Mouse (Mus musculus): Measurements from ENCODE around the gene Odf4. TPM values are rescaled to one million over a fixed set of nuclear protein-coding genes. Genes with fewer than 3 reads are reported as not detected.

Odf4 gene
- polyA plus RNA-seq, 1 experiment from 2014 or later = 0.60 TPM

- no peak overlapping the region for H3K4me3 ChIP-seq
- 88% methylated on average over 6 of the region's 6 CpGs for WGBS
Observed at GRCm38 (mm10) chr11:68898790-68899189, 28.1 kb downstream of the Odf4 start.

GRCm38 (mm10) chr11:68897838-68898237 is 29.0 kb downstream of the Odf4 start:
- Histone ChIP-seq H3K9me3 (no peaks in the 10 kb centered on the region), H3K27me3 (0 out of 2 replicates have a peak, but pooled peaks cover 10% of the 10 kb centered on the region), H3K4me2 (no peak overlapping the region), H3K4me3 (no peak overlapping the region), H3K27ac (no peak overlapping the region), H3K9ac (no peak overlapping the region), H3K4me1 (replicated peaks) (peaks cover 12% of the 10 kb centered on the region), H3K36me3 (peaks cover 1% of the 10 kb centered on the region; the same call in 1 of the 2 replicates)
- ATAC-seq (ENCODE audit: low FRiP score) = no peak
- WGBS = 82% methylated on average over 6 of the region's 6 CpGs

More at GRCm38 (mm10) chr11:68898790-68899189, 28.1 kb downstream of the Odf4 start:
- Histone ChIP-seq H3K9ac (no peak overlapping the region), H3K4me2 (no peak overlapping the region), H3K27me3 (0 out of 2 replicates have a peak, but pooled peaks cover 10% of the 10 kb centered on the region), H3K4me1 (replicated peaks) (peaks cover 16% of the 10 kb centered on the region), H3K9me3 (no peaks in the 10 kb centered on the region), H3K36me3 (peaks cover 11% of the 10 kb centered on the region), H3K27ac (no peak overlapping the region)
- no peak for ATAC-seq (ENCODE audit: low FRiP score)

- H3K9ac ChIP-seq = no peak overlapping the region
- 0 out of 2 replicates have a peak, but pooled peaks cover 10% of the 10 kb centered on the region for H3K27me3 ChIP-seq
- H3K9me3 ChIP-seq = no peaks in the 10 kb centered on the region
- no peak for ATAC-seq (ENCODE audit: low FRiP score)
- no peak overlapping the region for H3K4me2 ChIP-seq
- no peak overlapping the region for H3K4me3 ChIP-seq
- H3K4me1 ChIP-seq (replicated peaks) = peaks cover 5% of the 10 kb centered on the region; the same call in 1 of the 2 replicates
- WGBS = 47% methylated on average over 4 of the region's 4 CpGs
- H3K36me3 ChIP-seq = no peaks in the 10 kb centered on the region
- H3K27ac ChIP-seq = no peak overlapping the region
Observed at GRCm38 (mm10) chr11:68897120-68897519, 29.8 kb downstream of the Odf4 start.

- H3K27ac ChIP-seq = no peak overlapping the region
- no peak overlapping the region for H3K4me2 ChIP-seq
- H3K4me3 ChIP-seq = no peak overlapping the region
- ATAC-seq (ENCODE audit: low FRiP score) = no peak
- no peaks in the 10 kb centered on the region for H3K36me3 ChIP-seq
- H3K27me3 ChIP-seq = 0 out of 2 replicates have a peak, but pooled peaks cover 10% of the 10 kb centered on the region
- H3K9ac ChIP-seq = no peak overlapping the region
- 95% methylated on average over 5 of the region's 5 CpGs for WGBS
- peaks cover 5% of the 10 kb centered on the region; the same call in 1 of the 2 replicates for H3K4me1 ChIP-seq (replicated peaks)
- no peaks in the 10 kb centered on the region for H3K9me3 ChIP-seq
Observed at GRCm38 (mm10) chr11:68896247-68896646, 30.6 kb downstream of the Odf4 start.

DNA sequence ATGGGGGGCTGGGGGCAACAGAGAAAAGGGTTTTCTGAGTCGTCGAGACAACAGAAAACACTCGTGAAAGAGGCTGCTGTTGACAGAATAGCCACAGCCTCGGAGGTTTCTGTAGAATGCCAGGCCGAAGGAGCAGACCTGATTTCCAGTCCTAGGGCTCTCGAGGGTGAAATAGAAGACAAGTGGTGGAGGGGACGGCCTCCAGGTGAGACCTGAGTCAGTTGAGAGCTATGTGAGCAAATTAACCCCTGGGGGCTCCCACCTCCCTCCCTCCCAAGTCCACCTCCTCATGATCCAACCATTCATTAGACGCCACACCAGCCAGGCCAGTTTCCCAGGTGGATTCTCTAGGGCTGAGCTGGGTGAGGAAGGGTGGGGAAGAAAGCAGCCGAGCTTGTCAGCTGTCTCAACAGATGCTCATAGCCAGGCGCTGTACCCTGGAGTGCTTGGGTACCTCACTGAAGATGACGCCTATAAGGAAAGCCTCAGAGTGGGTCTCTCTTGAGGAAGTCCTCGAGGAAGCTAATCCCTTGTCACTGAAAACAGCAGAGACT is 32.9 kb downstream of the Odf4 start:
- Histone ChIP-seq H3K4me3 (no peak overlapping the region), H3K9ac (no peak overlapping the region; the same call in 1 of the 2 replicates), H3K27ac (no peak overlapping the region), H3K4me2 (no peak overlapping the region), H3K27me3 (0 out of 2 replicates have a peak, but pooled peaks cover 1% of the 10 kb centered on the region), H3K36me3 (no peaks in the 10 kb centered on the region), H3K9me3 (no peaks in the 10 kb centered on the region), H3K4me1 (replicated peaks) (no peaks in the 10 kb centered on the region)
- 75% methylated on average over 12 of the region's 12 CpGs for WGBS
- ATAC-seq (ENCODE audit: low FRiP score) = no peak

GRCm38 (mm10) chr11:68892233-68892832 is 34.5 kb downstream of the Odf4 start:
- H3K27ac ChIP-seq = no peak overlapping the region
- 80% methylated on average over 15 of the region's 15 CpGs for WGBS
- no peak for ATAC-seq (ENCODE audit: low FRiP score)
- no peak overlapping the region for H3K4me2 ChIP-seq
- H3K4me3 ChIP-seq = no peak overlapping the region
- H3K9me3 ChIP-seq = no peaks in the 10 kb centered on the region
- no peaks in the 10 kb centered on the region for H3K36me3 ChIP-seq
- no peaks in the 10 kb centered on the region for H3K27me3 ChIP-seq
- H3K9ac ChIP-seq = peak overlapping the region; percentile 8; the same call in 1 of the 2 replicates
- no peaks in the 10 kb centered on the region for H3K4me1 ChIP-seq (replicated peaks)

DNA sequence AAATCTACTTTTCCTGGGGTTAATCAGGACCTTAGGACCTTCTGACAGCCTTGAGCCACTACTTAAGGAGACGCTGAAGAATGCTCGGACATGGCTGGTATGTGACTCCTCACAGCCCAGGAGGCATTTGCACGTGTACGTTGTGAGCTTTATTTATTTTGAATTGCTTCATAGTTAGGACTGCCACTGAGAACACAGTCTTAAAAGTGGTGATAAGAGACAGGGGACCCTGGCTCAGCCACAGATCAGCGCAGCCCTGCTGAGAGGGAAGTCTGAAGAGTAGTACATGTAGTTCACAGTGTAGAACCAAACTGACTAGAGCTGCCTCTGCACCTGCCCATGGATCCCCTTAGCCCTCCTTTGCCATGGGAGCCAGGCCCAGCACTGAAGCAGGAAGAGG is 35.1 kb downstream of the Odf4 start:
- ATAC-seq (ENCODE audit: low FRiP score) = no peak
- Histone ChIP-seq H3K9ac (peak overlapping the region; percentile 24; the same call in 1 of the 2 replicates), H3K4me3 (no peak overlapping the region), H3K4me1 (replicated peaks) (no peaks in the 10 kb centered on the region), H3K27ac (no peak overlapping the region), H3K9me3 (no peaks in the 10 kb centered on the region), H3K27me3 (no peaks in the 10 kb centered on the region), H3K36me3 (no peaks in the 10 kb centered on the region), H3K4me2 (no peak overlapping the region)
- WGBS = 80% methylated on average over 5 of the region's 5 CpGs

- no peaks in the 10 kb centered on the region for H3K4me1 ChIP-seq (replicated peaks)
- no peak overlapping the region for H3K4me2 ChIP-seq
- 36% methylated on average over 2 of the region's 2 CpGs for WGBS
- no peaks in the 10 kb centered on the region for H3K36me3 ChIP-seq
- no peaks in the 10 kb centered on the region for H3K9me3 ChIP-seq
- H3K27ac ChIP-seq = no peak overlapping the region
- H3K9ac ChIP-seq = no peak overlapping the region
- H3K27me3 ChIP-seq = no peaks in the 10 kb centered on the region
- no peak for ATAC-seq (ENCODE audit: low FRiP score)
- no peak overlapping the region for H3K4me3 ChIP-seq
Observed at GRCm38 (mm10) chr11:68890625-68891024, 36.3 kb downstream of the Odf4 start.

GRCm38 (mm10) chr11:68888653-68889052 is 38.2 kb downstream of the Odf4 start:
- no peak for ATAC-seq (ENCODE audit: low FRiP score)
- no peak overlapping the region for H3K4me3 ChIP-seq

DNA sequence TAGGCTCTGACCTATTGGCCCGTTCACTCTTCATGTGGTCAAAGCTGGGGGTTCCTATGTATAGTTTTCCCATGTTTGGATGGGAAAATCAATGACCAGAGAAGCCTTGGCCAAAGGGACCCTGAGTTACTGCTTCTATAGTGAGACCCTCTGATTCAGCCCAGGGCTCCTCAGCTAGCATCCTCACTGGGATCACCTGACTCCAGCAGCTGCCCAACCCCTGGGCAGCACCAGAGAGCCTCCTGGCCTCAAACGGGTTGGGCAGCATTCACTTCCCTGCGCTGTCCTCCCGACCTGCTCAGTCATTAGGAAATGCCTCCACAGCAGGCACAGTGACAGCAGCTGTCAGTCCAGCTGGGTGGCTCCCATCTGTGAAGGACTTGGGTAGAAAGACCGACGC is 38.6 kb downstream of the Odf4 start, which contains the start of gene Rnf222:
Gene Rnf222, plus strand, starts transcription at position 301 of the 400 bp plus-strand sequence.
- Histone ChIP-seq H3K4me2 (no peak within 1 kb of the TSS), H3K9me3 (no peaks in the 10 kb centered on the region), H3K4me1 (replicated peaks) (no peaks in the 10 kb centered on the region), H3K36me3 (no peaks in the 10 kb centered on the region), H3K4me3 (no peak within 1 kb of the TSS), H3K9ac (no peak within 1 kb of the TSS), H3K27me3 (no peaks in the 10 kb centered on the region), H3K27ac (no peak within 1 kb of the TSS)
- ATAC-seq (ENCODE audit: low FRiP score) = no peak
- 35% methylated on average over 6 of the region's 6 CpGs for WGBS

More at GRCm38 (mm10) chr11:68888653-68889052, 38.2 kb downstream of the Odf4 start:
- no peaks in the 10 kb centered on the region for H3K9me3 ChIP-seq
- no peak overlapping the region for H3K4me2 ChIP-seq
- no peaks in the 10 kb centered on the region for H3K36me3 ChIP-seq
- H3K9ac ChIP-seq = no peak overlapping the region
- 79% methylated on average over 2 of the region's 2 CpGs for WGBS
- H3K27me3 ChIP-seq = no peaks in the 10 kb centered on the region
- no peaks in the 10 kb centered on the region for H3K4me1 ChIP-seq (replicated peaks)
- H3K27ac ChIP-seq = no peak overlapping the region

GRCm38 (mm10) chr11:68886091-68886490 is 40.8 kb downstream of the Odf4 start:
- no peaks in the 10 kb centered on the region for H3K36me3 ChIP-seq
- no peak overlapping the region for H3K9ac ChIP-seq
- H3K27me3 ChIP-seq = peaks cover 3% of the 10 kb centered on the region; the same call in 1 of the 2 replicates
- 82% methylated on average over 5 of the region's 5 CpGs for WGBS
- H3K4me1 ChIP-seq (replicated peaks) = no peaks in the 10 kb centered on the region
- no peak overlapping the region for H3K4me3 ChIP-seq
- H3K9me3 ChIP-seq = no peaks in the 10 kb centered on the region
- no peak for ATAC-seq (ENCODE audit: low FRiP score)
- H3K27ac ChIP-seq = no peak overlapping the region
- no peak overlapping the region for H3K4me2 ChIP-seq

DNA sequence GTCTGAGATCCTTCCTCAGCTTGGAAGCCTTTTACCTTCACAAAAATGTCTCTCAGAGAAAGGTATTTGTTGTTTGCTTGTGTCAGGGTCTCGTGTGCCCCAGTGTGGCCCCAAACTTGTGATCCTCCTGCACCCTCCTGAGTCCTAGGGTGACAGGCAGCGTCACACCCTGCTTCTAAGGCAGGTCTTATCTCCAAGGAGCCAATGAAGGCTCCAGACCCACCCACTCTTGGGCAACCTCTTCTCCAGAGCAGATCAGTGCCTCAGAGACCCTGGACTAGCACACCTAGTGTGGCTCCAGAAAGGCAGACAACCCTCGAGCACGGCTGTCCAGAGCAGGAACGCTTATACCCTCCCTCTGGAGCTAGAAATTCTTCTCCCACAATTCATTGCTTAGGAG is 42.5 kb downstream of the Odf4 start:
- no peaks in the 10 kb centered on the region for H3K4me1 ChIP-seq (replicated peaks)
- H3K27me3 ChIP-seq = peaks cover 3% of the 10 kb centered on the region; the same call in 1 of the 2 replicates
- no peaks in the 10 kb centered on the region for H3K36me3 ChIP-seq
- H3K9me3 ChIP-seq = no peaks in the 10 kb centered on the region
- H3K4me3 ChIP-seq = no peak overlapping the region
- 85% methylated on average over 5 of the region's 5 CpGs for WGBS
- no peak for ATAC-seq (ENCODE audit: low FRiP score)
- no peak overlapping the region for H3K27ac ChIP-seq
- no peak overlapping the region for H3K4me2 ChIP-seq
- H3K9ac ChIP-seq = no peak overlapping the region

- Histone ChIP-seq H3K4me3 (no peak overlapping the region), H3K27ac (no peak overlapping the region), H3K4me1 (replicated peaks) (no peaks in the 10 kb centered on the region), H3K4me2 (no peak overlapping the region), H3K27me3 (peaks cover 3% of the 10 kb centered on the region; the same call in 1 of the 2 replicates), H3K36me3 (no peaks in the 10 kb centered on the region), H3K9ac (no peak overlapping the region), H3K9me3 (no peaks in the 10 kb centered on the region)
- 77% methylated on average over 2 of the region's 2 CpGs for WGBS
- no peak for ATAC-seq (ENCODE audit: low FRiP score)
Observed at GRCm38 (mm10) chr11:68883843-68884242, 43.0 kb downstream of the Odf4 start.
